Comparison of ENCODE assay signal across 22 mouse cellular contexts in the genomic region with DNA sequence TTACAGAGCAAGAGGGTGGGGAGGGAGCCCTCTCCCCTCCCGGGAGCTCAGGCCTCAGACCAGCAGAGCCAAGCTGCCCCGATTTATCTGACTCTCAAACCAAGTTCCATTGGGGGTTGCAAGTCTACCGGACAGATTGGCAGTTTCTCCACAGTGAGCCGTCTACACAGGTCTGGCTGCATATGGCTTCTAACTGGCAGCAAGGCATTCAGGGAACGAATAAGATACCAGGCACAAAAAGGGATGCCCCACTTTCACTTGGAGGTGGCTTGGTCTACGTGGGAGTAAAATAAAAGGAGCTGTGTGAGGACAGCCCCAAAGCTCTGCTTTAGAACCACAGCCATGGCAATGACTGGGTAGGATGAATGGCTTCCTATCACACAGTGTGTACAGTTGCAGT.
DNase-seq lines count a peak whose midpoint lies in the region; TF ChIP-seq lines count a peak whose summit lies in the region.
"Had no signal": no experiment of that assay in that cellular context is flagged by ENCODE, and none has a peak within 500 bp of the region (broad histone marks: within the 10 kb centered on the region; RNA-seq: fewer than 3 reads in every experiment).

No protein-coding gene starts in this region.

- peak; percentile 50 to 69 for DNase-seq in frontal cortex, adult 2 months (ENCODE audit: extremely low spot score in 1 of 2, low spot score in 1 of 2)
- DNase-seq in frontal cortex, postnatal 10 days (ENCODE audit: low spot score in 2 of 2): no peak
- peak; percentile 43 to 49 for DNase-seq in right cerebral cortex, adult 2 months (ENCODE audit: low spot score in 2 of 2)
- DNase-seq in right cerebral cortex, postnatal 25 days: no peak
- DNase-seq in left cerebral cortex, adult 2 months (ENCODE audit: extremely low spot score in 1 of 2, low spot score in 2 of 2): no peak
- DNase-seq in embryonic facial prominence, embryonic 10.5 days (ENCODE audit: low spot score): no peak
- DNase-seq in adrenal gland, adult (ENCODE audit: inconsistent age in 2 of 2, low spot score in 1 of 2): no peak
- no peak for DNase-seq in retina, embryonic 14.5 days (ENCODE audit: low spot score)
- DNase-seq: adrenal gland, postnatal 14 days; cerebellum, adult 11 months; cerebellum, postnatal 10 days; gastrocnemius, postnatal 10 days; heart, adult 18-20 months; kidney, adult 18-20 months; kidney, postnatal 10 days; liver, postnatal 0 days; lung, postnatal 10 days; thymus, postnatal 36 days had no signal

- H3K9me3 ChIP-seq in embryonic facial prominence, embryonic 10.5 days: no peaks in the 10 kb centered on the region
- H3K9me3 ChIP-seq: G1E; heart, embryonic 15.5 days; hindbrain, embryonic 10.5 days; neural tube, embryonic 15.5 days had no signal

- peaks cover 52% of the 10 kb centered on the region for H3K4me1 ChIP-seq in embryonic facial prominence, embryonic 10.5 days
- H3K4me1 ChIP-seq: heart, embryonic 15.5 days had no signal

- H3K4me3 ChIP-seq in left cerebral cortex, adult 2 months: no peak overlapping the region
- no peak overlapping the region for H3K4me3 ChIP-seq in embryonic facial prominence, embryonic 10.5 days
- H3K4me3 ChIP-seq: heart, embryonic 15.5 days; neural tube, embryonic 15.5 days had no signal

- no peaks in the 10 kb centered on the region for H3K36me3 ChIP-seq in embryonic facial prominence, embryonic 10.5 days (replicated peaks)
- H3K36me3 ChIP-seq: G1E; heart, embryonic 15.5 days; hindbrain, embryonic 10.5 days; neural tube, embryonic 15.5 days had no signal

- peak overlapping the region; percentile 76 for H3K27ac ChIP-seq in left cerebral cortex, adult 2 months
- H3K27ac ChIP-seq in embryonic facial prominence, embryonic 10.5 days (replicated peaks): no peak overlapping the region
- H3K27ac ChIP-seq: heart, embryonic 15.5 days; neural tube, embryonic 15.5 days had no signal

- TF ChIP-seq CTCF in left cerebral cortex, adult 2 months (IDR thresholded peaks at IDR 0.05): no peak

- 35% methylated on average over 6 of the region's 6 CpGs for WGBS in embryonic facial prominence, embryonic 10.5 days

- peaks cover 67% of the 10 kb centered on the region for H3K27me3 ChIP-seq in embryonic facial prominence, embryonic 10.5 days (replicated peaks; ENCODE audit: low read depth, poor library complexity, severe bottlenecking)
- H3K27me3 ChIP-seq: heart, embryonic 15.5 days had no signal

- intact Hi-C loops in left cerebral cortex, adult 2 months (cut with DNase I): no loop called here

Comparison
In these comparisons a context has a peak if more than half of its experiments do, and no peak if none do; other contexts are left out.
1. DNase-seq: peak in frontal cortex, adult 2 months (2 of 2) and right cerebral cortex, adult 2 months (2 of 2); none in frontal cortex, postnatal 10 days (0 of 2), right cerebral cortex, postnatal 25 days (single experiment), left cerebral cortex, adult 2 months (0 of 2), embryonic facial prominence, embryonic 10.5 days (single experiment), adrenal gland, adult (0 of 2) and retina, embryonic 14.5 days (single experiment).